ENCODE assay signal across 8 mouse cellular contexts in genomic region chr7:28381017-28381790, GRCm38 (mm10). TPM values are rescaled to one million over a fixed set of nuclear protein-coding genes. Genes with fewer than 3 reads are reported as not detected.
A peak's percentile ranks its signal among the peaks of the same experiment; 100 is the strongest.
DNase-seq lines count a peak whose midpoint lies in the region; ATAC-seq and TF ChIP-seq lines count a peak whose summit lies in the region.

No protein-coding gene starts in this region.

- peak; percentile 97 for DNase-seq in CD4-positive, CD25-positive, alpha-beta regulatory T cell, adult 2 months (ENCODE audit: low read depth, low spot score)
- peak; percentile 94 for DNase-seq in adrenal gland, postnatal 14 days
- DNase-seq in gastrocnemius, adult 8-10 months (ENCODE audit: low spot score in 2 of 2) = peak; percentile 82
- peak; percentile 49 for DNase-seq in hindbrain, postnatal 0 days (ENCODE audit: low spot score)
- peak; percentile 49 for DNase-seq in neural tube, embryonic 10.5 days (ENCODE audit: extremely low spot score, low spot score)
- DNase-seq in thymus, postnatal 14 days = peak; percentile 90
- DNase-seq in frontal cortex, adult 2 months (ENCODE audit: extremely low spot score in 1 of 2, low spot score in 1 of 2) = no peak

- no peaks in the 10 kb centered on the region for H3K36me3 ChIP-seq in hindbrain, postnatal 0 days (ENCODE audit: insufficient read depth, low read length)
- peaks cover 17% of the 10 kb centered on the region for H3K36me3 ChIP-seq in liver, embryonic 15.5 days (replicated peaks)

- peak overlapping the region; percentile 76 for H3K27ac ChIP-seq in hindbrain, postnatal 0 days
- peak overlapping the region; percentile 94 for H3K27ac ChIP-seq in liver, embryonic 15.5 days (replicated peaks)

- no peaks in the 10 kb centered on the region for H3K27me3 ChIP-seq in hindbrain, postnatal 0 days (ENCODE audit: insufficient read depth, low read length)
- no peaks in the 10 kb centered on the region for H3K27me3 ChIP-seq in liver, embryonic 15.5 days

- ATAC-seq in hindbrain, postnatal 0 days = peak; percentile 39; the same call in 1 of the 2 replicates
- peak; percentile 25 for ATAC-seq in liver, embryonic 15.5 days (ENCODE audit: insufficient read depth)

- peak overlapping the region; percentile 21; the same call in 1 of the 2 replicates for H3K9ac ChIP-seq in hindbrain, postnatal 0 days (replicated peaks; ENCODE audit: low read length)
- peak overlapping the region; percentile 64 for H3K9ac ChIP-seq in liver, embryonic 15.5 days

- peaks cover 10% of the 10 kb centered on the region for H3K4me1 ChIP-seq in hindbrain, postnatal 0 days (ENCODE audit: insufficient read depth, low read length)
- peaks cover 97% of the 10 kb centered on the region for H3K4me1 ChIP-seq in liver, embryonic 15.5 days (replicated peaks)

- H3K9me3 ChIP-seq in hindbrain, postnatal 0 days (ENCODE audit: low read length) = no peaks in the 10 kb centered on the region
- no peaks in the 10 kb centered on the region for H3K9me3 ChIP-seq in liver, embryonic 15.5 days (replicated peaks)

- 11% methylated on average over 30 of the region's 30 CpGs for WGBS in hindbrain, postnatal 0 days
- 2% methylated on average over 30 of the region's 30 CpGs for WGBS in liver, embryonic 15.5 days (ENCODE audit: insufficient replicate concordance)

- no peak for TF ChIP-seq CTCF in hindbrain, postnatal 0 days (IDR thresholded peaks at IDR 0.05; ENCODE audit: low read depth)

- peak overlapping the region; percentile 49 for H3K4me2 ChIP-seq in hindbrain, postnatal 0 days (ENCODE audit: low read depth, low read length)
- peak overlapping the region; percentile 95 for H3K4me2 ChIP-seq in liver, embryonic 15.5 days

- H3K4me3 ChIP-seq in hindbrain, postnatal 0 days (ENCODE audit: low read length) = no peak overlapping the region
- H3K4me3 ChIP-seq in liver, embryonic 15.5 days (replicated peaks) = peak overlapping the region; percentile 57

RNA-seq across cellular contexts. Expression of gene Zfp36, which starts 1.2 kb away (rescaled TPM):
- 27.9 and 30.7 TPM in 2 replicates for total RNA-seq in adrenal gland, postnatal 14 days (2021)
- total RNA-seq in gastrocnemius, adult 8-10 months (2022) = 10 to 100 TPM in 2 of 4 experiments, 1 to 10 TPM in 2; 6.5 to 25.6 (median 9.0) TPM
- 2.1 and 3.9 TPM in 2 replicates for total RNA-seq in hindbrain, postnatal 0 days (2014; rRNA removed)
- 3.0 and 3.4 TPM in 2 replicates for polyA plus RNA-seq in hindbrain, postnatal 0 days (2015; fragmentation: Nextera tagmentation; extraction: Ambion mirVana)
- 8.3 and 8.8 TPM in 2 replicates for polyA plus RNA-seq in liver, embryonic 15.5 days (2015; fragmentation: Nextera tagmentation; extraction: Ambion mirVana)
- 3.1 and 3.9 TPM in 2 replicates for polyA plus RNA-seq in frontal cortex, adult 2 months (2012; rRNA removed)

RNA-seq across cellular contexts. Expression of gene Plekhg2, which starts 8.8 kb away (rescaled TPM):
- 27.9 and 32.6 TPM in 2 replicates for total RNA-seq in adrenal gland, postnatal 14 days (2021)
- 1 to 10 TPM; 2.0 to 3.3 (median 2.6) TPM for total RNA-seq in gastrocnemius, adult 8-10 months (2022)
- 18.6 and 20.6 TPM in 2 replicates for total RNA-seq in hindbrain, postnatal 0 days (2014; rRNA removed)
- 9.1 and 10.0 TPM in 2 replicates for polyA plus RNA-seq in hindbrain, postnatal 0 days (2015; fragmentation: Nextera tagmentation; extraction: Ambion mirVana)
- polyA plus RNA-seq in liver, embryonic 15.5 days (2015; fragmentation: Nextera tagmentation; extraction: Ambion mirVana) = 4.5 and 5.1 TPM in 2 replicates
- 4.3 and 6.3 TPM in 2 replicates for polyA plus RNA-seq in frontal cortex, adult 2 months (2012; rRNA removed)

RNA-seq across cellular contexts. Expression of gene Med29, which starts 11.3 kb away (rescaled TPM):
- 29.6 and 30.5 TPM in 2 replicates for total RNA-seq in adrenal gland, postnatal 14 days (2021)
- 10 to 100 TPM; 19.3 to 24.6 (median 20.5) TPM for total RNA-seq in gastrocnemius, adult 8-10 months (2022)
- 33.6 and 39.5 TPM in 2 replicates for total RNA-seq in hindbrain, postnatal 0 days (2014; rRNA removed)
- 42.1 and 42.9 TPM in 2 replicates for polyA plus RNA-seq in hindbrain, postnatal 0 days (2015; fragmentation: Nextera tagmentation; extraction: Ambion mirVana)
- polyA plus RNA-seq in liver, embryonic 15.5 days (2015; fragmentation: Nextera tagmentation; extraction: Ambion mirVana) = 23.9 and 25.6 TPM in 2 replicates
- 32.8 and 39.2 TPM in 2 replicates for polyA plus RNA-seq in frontal cortex, adult 2 months (2012; rRNA removed)

RNA-seq across cellular contexts. Expression of gene Paf1, which starts 11.5 kb away (rescaled TPM):
- total RNA-seq in adrenal gland, postnatal 14 days (2021) = 77.0 and 87.6 TPM in 2 replicates
- total RNA-seq in gastrocnemius, adult 8-10 months (2022) = 10 to 100 TPM; 19.8 to 32.6 (median 24.8) TPM
- total RNA-seq in hindbrain, postnatal 0 days (2014; rRNA removed) = 56.7 and 67.6 TPM in 2 replicates
- polyA plus RNA-seq in hindbrain, postnatal 0 days (2015; fragmentation: Nextera tagmentation; extraction: Ambion mirVana) = 83.0 and 84.1 TPM in 2 replicates
- 24.6 and 26.2 TPM in 2 replicates for polyA plus RNA-seq in liver, embryonic 15.5 days (2015; fragmentation: Nextera tagmentation; extraction: Ambion mirVana)
- 149 and 182 TPM in 2 replicates for polyA plus RNA-seq in frontal cortex, adult 2 months (2012; rRNA removed)

RNA-seq across cellular contexts. Expression of gene Rps16, which starts 30.8 kb away (rescaled TPM):
- total RNA-seq in adrenal gland, postnatal 14 days (2021) = 937 and 1,132 TPM in 2 replicates
- 100 to 1,000 TPM; 442 to 558 (median 490) TPM for total RNA-seq in gastrocnemius, adult 8-10 months (2022)
- total RNA-seq in hindbrain, postnatal 0 days (2014; rRNA removed) = 97.7 and 154 TPM in 2 replicates
- 539 and 575 TPM in 2 replicates for polyA plus RNA-seq in hindbrain, postnatal 0 days (2015; fragmentation: Nextera tagmentation; extraction: Ambion mirVana)
- 540 and 619 TPM in 2 replicates for polyA plus RNA-seq in liver, embryonic 15.5 days (2015; fragmentation: Nextera tagmentation; extraction: Ambion mirVana)
- 618 and 661 TPM in 2 replicates for polyA plus RNA-seq in frontal cortex, adult 2 months (2012; rRNA removed)

Comparison
In these comparisons a context has a peak if more than half of its experiments do, and no peak if none do; other contexts are left out.
1. DNase-seq: peak in CD4-positive, CD25-positive, alpha-beta regulatory T cell, adult 2 months (single experiment), adrenal gland, postnatal 14 days (single experiment), gastrocnemius, adult 8-10 months (2 of 2), hindbrain, postnatal 0 days (single experiment), neural tube, embryonic 10.5 days (single experiment) and thymus, postnatal 14 days (single experiment); none in frontal cortex, adult 2 months (0 of 2).